Mouse (Mus musculus) limb, embryonic 12.5 days (tissue): Measurements from ENCODE around the gene Slc6a18. TPM values are rescaled to one million over a fixed set of nuclear protein-coding genes. Genes with fewer than 3 reads are reported as not detected.
A peak's percentile ranks its signal among the peaks of the same experiment; 100 is the strongest.
"Not testable (repeated sequence)": the region's sequence is repeated elsewhere in the genome, so short reads cannot be mapped to it uniquely, and the experiment has no call there.

Experiments
- ATAC-seq: fragments of 200-750 bp; cut with Nextera tagmentation; 2 replicates; pipeline ENCODE4 v1.8.0; 2017; ENCODE audit warnings: low read depth, moderate TSS enrichment; ENCODE audit not compliant: insufficient number of reproducible peaks, insufficient read depth, low FRiP score, low TSS enrichment
- H3K27ac ChIP-seq: fragments of 300-500 bp; sonication (generic); 2 replicates; pipeline ENCODE4 v1.5.1; 2016; ENCODE audit warnings: mild to moderate bottlenecking, moderate library complexity
- H3K27me3 ChIP-seq: fragments of 300-500 bp; sonication (generic); 2 replicates; pipeline ENCODE4 v1.6.1; 2016; ENCODE audit warnings: mild to moderate bottlenecking, moderate library complexity
- H3K36me3 ChIP-seq: fragments of 300-500 bp; sonication (generic); 2 replicates; pipeline ENCODE4 v1.6.1; 2016; ENCODE audit warnings: mild to moderate bottlenecking, moderate library complexity
- H3K4me1 ChIP-seq: fragments of 300-500 bp; sonication (generic); replicated peaks from 2 replicates; pipeline ENCODE4 v1.6.1; 2016
- H3K4me2 ChIP-seq: fragments of 300-500 bp; sonication (generic); 2 replicates; pipeline ENCODE4 v1.6.1; 2016; ENCODE audit warnings: mild to moderate bottlenecking, moderate library complexity
- H3K4me3 ChIP-seq: fragments of 300-500 bp; sonication (generic); replicated peaks from 2 replicates; pipeline ENCODE4 v1.5.1; 2016; ENCODE audit warnings: mild to moderate bottlenecking
- H3K9ac ChIP-seq: fragments of 300-500 bp; sonication (generic); replicated peaks from 2 replicates; pipeline ENCODE4 v1.6.1; 2016; ENCODE audit warnings: mild to moderate bottlenecking, moderate library complexity
- H3K9me3 ChIP-seq: fragments of 300-500 bp; sonication (generic); 2 replicates; pipeline ENCODE4 v1.6.1; 2016; ENCODE audit warnings: mild to moderate bottlenecking, moderate library complexity
- whole genome bisulfite sequencing: fragments of 180-500 bp; shearing (Covaris S2); methylation state at CpG from one replicate; pipeline ENCODE4 v1.1.7; 2016; 5-methylcytosine and 5-hydroxymethylcytosine counted together
- polyA plus RNA-seq: library from polyadenylated mRNA; unstranded; fragments of >200 nt; fragmentation: Nextera tagmentation; extraction: Ambion mirVana; gene quantifications from 2 replicates; pipeline ENCODE4 v1.2.1, GENCODE M21; 2016

Gene Slc6a18
- polyA plus RNA-seq, 1 experiment from 2014 or later, result not detected

DNA sequence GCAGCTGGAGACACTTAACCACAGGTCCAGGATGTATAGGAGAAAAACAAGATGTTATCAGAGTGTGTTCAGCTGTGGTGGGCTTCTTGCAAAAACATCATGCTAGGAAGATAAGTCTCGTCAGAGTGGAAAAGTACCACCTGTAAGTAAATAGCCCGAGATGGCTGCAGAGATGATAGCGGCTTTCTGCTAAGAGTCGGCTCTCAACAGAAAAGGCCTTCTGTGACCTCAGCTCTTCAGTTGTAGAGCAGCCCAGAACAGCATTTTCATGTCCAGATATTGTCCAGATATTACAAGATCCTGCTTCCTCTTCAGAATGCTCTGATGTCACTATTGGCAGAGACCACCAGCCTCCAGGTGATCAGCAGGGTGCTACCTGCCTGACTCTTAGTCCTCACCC lies 25.7 kb upstream of the Slc6a18 start:
- WGBS, result 85% methylated on average over 4 of the region's 4 CpGs

DNA sequence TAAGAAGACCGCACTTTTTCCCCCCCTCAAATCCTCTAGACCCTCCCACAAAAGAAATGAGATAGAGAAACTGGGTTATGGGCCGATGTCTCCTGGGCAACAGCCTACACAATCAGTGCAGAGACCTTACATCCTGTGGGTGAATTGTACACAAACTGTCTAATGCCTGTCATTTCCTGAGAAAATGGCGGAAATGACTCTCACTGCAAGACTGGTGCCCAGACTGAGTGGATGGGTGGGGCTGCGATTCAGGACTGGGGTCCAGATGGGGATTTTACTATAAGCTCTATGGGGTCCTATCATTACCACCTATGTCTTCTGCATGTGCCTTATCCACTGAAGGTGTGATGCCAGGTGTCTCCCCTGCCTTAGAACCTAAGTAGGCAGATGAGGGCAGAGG lies 25.0 kb upstream of the Slc6a18 start:
- no peaks in the 10 kb centered on the region for H3K36me3 ChIP-seq
- H3K27me3 ChIP-seq, result no peaks in the 10 kb centered on the region
- no peak overlapping the region for H3K4me2 ChIP-seq
- no peak overlapping the region for H3K4me3 ChIP-seq
- 89% methylated on average over 4 of the region's 4 CpGs for WGBS
- no peak for ATAC-seq
- H3K27ac ChIP-seq, result no peak overlapping the region
- H3K9ac ChIP-seq, result no peak overlapping the region
- no peaks in the 10 kb centered on the region for H3K4me1 ChIP-seq
- H3K9me3 ChIP-seq, result no peaks in the 10 kb centered on the region

More for the DNA sequence above, 25.7 kb upstream of the Slc6a18 start:
- H3K4me2 ChIP-seq, H3K27ac ChIP-seq, H3K36me3 ChIP-seq, H3K4me3 ChIP-seq, H3K9me3 ChIP-seq, H3K9ac ChIP-seq, ATAC-seq, H3K4me1 ChIP-seq, H3K27me3 ChIP-seq: not testable (repeated sequence)

DNA sequence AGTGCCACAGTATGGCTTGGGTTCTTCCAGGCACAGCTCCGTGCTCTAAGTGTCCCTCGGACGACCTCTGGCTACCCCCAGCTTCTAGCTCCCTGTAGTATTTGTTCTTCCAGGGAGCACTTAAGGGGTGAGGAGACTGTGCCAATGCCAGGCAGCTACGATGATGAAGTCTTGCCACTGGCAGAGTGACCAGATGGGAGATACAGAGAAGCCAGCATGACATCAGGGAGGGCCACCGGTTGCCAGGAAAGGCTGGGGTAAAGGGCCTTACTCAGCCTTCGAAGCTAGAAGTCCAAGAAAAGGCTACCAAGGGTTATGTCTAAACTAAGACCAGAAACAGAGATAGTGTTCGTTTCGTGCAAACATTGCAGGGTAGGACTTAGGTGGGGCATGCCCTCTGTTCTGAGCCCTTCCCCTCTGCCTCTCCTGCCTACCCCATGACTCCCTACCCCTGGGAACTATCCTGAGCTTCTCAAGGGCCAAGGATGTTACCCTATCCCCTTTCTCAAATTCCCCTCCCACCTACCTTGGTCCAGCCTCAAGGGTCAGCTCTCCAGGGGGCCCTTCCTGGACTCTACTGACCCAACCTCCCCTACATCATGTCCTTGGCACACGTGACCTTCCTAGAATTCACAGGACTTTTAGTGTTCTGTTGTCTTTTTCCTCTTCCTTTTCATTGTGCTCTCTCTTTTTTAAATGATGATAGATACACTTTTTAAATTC lies 23.5 kb upstream of the Slc6a18 start:
- Histone ChIP-seq H3K4me3 (no peak overlapping the region), H3K27me3 (no peaks in the 10 kb centered on the region; the same call in 1 of the 2 replicates), H3K4me2 (no peak overlapping the region), H3K4me1 (no peaks in the 10 kb centered on the region), H3K9me3 (no peaks in the 10 kb centered on the region), H3K9ac (no peak overlapping the region), H3K36me3 (no peaks in the 10 kb centered on the region), H3K27ac (no peak overlapping the region)
- WGBS, result 81% methylated on average over 9 of the region's 9 CpGs
- no peak for ATAC-seq

DNA sequence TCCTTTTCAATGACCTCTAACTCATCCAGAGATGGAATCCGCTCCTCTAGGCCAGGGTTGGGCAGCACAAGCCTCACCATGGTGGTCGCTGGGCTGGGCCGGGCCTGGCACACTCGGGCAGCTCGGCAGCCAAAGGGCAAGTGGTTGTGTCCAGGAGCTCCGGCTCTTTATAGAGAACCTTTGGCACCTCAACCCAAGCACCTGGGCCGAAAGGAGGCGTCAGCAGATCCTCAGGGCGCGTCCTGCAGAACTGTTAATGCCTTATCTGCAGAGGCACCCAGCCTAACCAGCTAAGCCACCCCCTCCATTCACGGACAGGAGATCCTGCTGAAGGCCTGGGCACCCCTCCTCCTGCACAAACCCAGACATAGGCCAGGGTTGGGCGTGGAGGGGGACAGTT lies 22.7 kb upstream of the Slc6a18 start:
- Histone ChIP-seq H3K4me3 (no peak overlapping the region), H3K36me3 (no peaks in the 10 kb centered on the region), H3K4me2 (no peak overlapping the region), H3K9me3 (no peaks in the 10 kb centered on the region), H3K4me1 (no peaks in the 10 kb centered on the region), H3K9ac (no peak overlapping the region), H3K27ac (no peak overlapping the region), H3K27me3 (no peaks in the 10 kb centered on the region; the same call in 1 of the 2 replicates)
- ATAC-seq, result no peak
- 89% methylated on average over 12 of the region's 12 CpGs for WGBS

DNA sequence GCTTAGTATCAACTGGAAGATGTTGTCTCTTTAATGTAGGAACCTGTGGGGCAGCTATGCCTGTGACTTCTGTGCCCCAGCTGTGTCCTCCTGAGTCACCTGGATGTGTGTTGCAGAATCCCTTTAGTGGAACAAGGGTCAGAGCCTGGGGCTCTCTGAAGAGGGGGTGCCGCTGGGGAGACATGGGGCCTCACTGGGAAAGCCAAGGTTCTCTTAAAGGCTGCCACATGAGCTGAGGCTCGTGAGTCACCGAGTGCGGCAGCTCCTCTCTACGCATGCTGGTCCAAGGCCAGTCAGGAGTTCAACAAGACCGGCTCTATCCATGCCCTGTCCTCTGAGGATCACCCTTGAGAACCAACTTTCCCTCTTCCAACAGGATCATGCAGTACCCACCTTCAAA lies 21.9 kb upstream of the Slc6a18 start:
- Histone ChIP-seq H3K9me3 (no peaks in the 10 kb centered on the region), H3K9ac (no peak overlapping the region), H3K27ac (no peak overlapping the region), H3K27me3 (no peaks in the 10 kb centered on the region; the same call in 1 of the 2 replicates), H3K36me3 (no peaks in the 10 kb centered on the region), H3K4me2 (no peak overlapping the region), H3K4me1 (no peaks in the 10 kb centered on the region), H3K4me3 (no peak overlapping the region)
- 90% methylated on average over 6 of the region's 6 CpGs for WGBS
- ATAC-seq, result no peak

DNA sequence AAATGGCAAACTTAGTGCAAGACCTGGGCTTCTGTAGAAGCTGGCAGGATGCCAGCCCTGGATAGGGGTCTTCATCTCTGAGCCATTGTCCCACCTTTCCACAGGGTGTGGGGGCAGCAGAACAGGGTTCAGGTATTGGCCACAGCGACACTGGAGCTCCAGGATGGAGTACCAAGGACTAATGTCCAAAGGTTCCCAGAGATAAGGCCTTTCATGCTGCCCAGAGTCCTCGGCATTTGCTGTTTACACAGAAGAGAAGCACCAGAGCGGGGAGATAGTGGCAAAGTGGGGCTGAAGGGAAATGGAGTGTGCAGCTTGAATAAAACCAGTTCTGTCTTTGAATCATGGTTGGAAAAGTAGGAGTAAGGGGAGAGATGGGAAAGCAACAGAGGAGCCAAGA lies 18.7 kb upstream of the Slc6a18 start:
- WGBS, result 84% methylated on average over 3 of the region's 3 CpGs
- H3K36me3 ChIP-seq, result no peaks in the 10 kb centered on the region
- H3K9ac ChIP-seq, result no peak overlapping the region
- no peak overlapping the region for H3K27ac ChIP-seq
- no peak for ATAC-seq
- H3K4me1 ChIP-seq, result no peaks in the 10 kb centered on the region
- no peaks in the 10 kb centered on the region for H3K9me3 ChIP-seq
- H3K4me2 ChIP-seq, result no peak overlapping the region
- H3K4me3 ChIP-seq, result no peak overlapping the region
- H3K27me3 ChIP-seq, result no peaks in the 10 kb centered on the region; the same call in 1 of the 2 replicates

DNA sequence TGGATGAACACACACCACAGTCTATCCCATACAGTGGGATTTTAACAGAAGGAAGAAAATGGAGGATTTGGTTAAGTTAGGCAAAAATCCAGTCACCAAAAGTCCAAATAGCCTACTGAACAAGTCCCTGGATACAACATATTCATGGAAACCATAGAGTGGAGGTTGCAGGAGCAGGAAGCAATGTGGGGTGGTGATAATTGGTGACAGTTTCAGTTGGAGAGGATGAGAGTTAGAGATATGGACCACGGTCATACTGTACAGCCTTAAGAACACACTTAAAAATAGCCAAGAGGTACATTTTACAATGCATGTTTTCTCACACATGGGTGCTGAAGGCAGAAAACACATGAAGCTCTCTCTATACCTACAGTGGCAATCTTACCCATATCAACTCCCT lies 17.1 kb upstream of the Slc6a18 start:
- Histone ChIP-seq H3K4me1 (no peaks in the 10 kb centered on the region), H3K9ac (no peak overlapping the region), H3K9me3 (no peaks in the 10 kb centered on the region), H3K4me2 (no peak overlapping the region), H3K27me3 (no peaks in the 10 kb centered on the region; the same call in none of the 2 replicates), H3K4me3 (no peak overlapping the region), H3K36me3 (no peaks in the 10 kb centered on the region), H3K27ac (no peak overlapping the region)
- WGBS, result 87% methylated on average over 1 of the region's 1 CpGs
- no peak for ATAC-seq

DNA sequence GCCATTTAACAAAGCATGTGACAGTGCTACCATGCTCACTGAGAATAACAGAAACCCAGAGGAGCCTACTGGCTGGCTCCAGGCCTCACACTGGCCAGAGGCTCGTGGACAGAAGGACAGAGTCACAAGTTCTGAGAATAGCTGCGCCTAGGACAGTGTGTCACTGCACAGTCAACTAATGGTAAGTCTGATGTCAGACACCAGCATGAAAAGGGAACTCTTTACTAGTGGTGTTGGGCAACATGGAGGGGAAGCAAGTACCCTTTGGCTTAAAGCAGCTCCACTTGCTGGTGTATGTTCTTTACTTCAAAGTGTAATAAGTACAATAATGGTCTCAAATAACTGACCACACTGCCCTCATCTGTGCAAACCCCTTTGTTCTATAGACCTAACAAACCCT lies 15.5 kb upstream of the Slc6a18 start:
- no peak overlapping the region for H3K4me3 ChIP-seq
- H3K9me3 ChIP-seq, result no peaks in the 10 kb centered on the region
- no peaks in the 10 kb centered on the region for H3K4me1 ChIP-seq
- whole genome bisulfite sequencing, result 67% methylated on average over 2 of the region's 2 CpGs
- H3K27me3 ChIP-seq, result no peaks in the 10 kb centered on the region; the same call in none of the 2 replicates
- no peak for ATAC-seq
- no peaks in the 10 kb centered on the region for H3K36me3 ChIP-seq
- no peak overlapping the region for H3K27ac ChIP-seq
- no peak overlapping the region for H3K4me2 ChIP-seq
- H3K9ac ChIP-seq, result no peak overlapping the region

DNA sequence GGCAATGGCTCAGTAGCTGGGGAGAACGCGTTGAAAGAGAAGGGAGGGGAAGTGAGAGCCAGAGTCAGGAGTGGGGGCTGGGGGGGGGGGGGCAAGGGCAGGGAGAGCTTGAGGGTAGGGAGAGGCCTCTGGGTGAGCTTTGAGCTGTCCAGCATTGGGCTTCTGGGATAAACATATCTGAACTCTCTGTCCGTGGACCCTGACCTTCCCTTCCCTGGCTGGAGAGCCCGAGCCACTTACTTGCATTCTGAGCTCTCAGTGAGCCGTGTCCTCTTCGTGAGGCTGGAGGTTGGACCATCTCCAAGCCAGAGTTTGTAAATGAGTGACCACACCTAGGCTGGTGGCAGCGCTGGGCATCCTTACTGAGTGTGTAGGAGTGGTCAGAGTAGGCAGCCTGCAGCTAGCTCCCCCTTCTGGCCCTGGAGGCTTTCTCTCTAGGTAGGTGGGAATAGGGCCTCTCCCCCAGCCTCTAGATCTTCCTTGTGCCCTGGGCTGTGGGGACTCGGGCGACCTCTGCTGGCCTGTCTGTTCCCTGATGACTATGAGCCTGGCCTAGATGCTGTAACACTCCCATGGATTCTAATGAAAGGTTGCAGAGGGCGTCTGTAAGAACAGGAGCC lies 14.5 kb upstream of the Slc6a18 start:
- Histone ChIP-seq H3K27me3 (no peaks in the 10 kb centered on the region; the same call in none of the 2 replicates), H3K27ac (no peak overlapping the region), H3K4me2 (no peak overlapping the region), H3K36me3 (no peaks in the 10 kb centered on the region), H3K4me1 (no peaks in the 10 kb centered on the region), H3K9me3 (no peaks in the 10 kb centered on the region), H3K9ac (no peak overlapping the region), H3K4me3 (no peak overlapping the region)
- 0 out of 2 replicates have a peak, but pooled peaks have one; percentile 22 for ATAC-seq
- 31% methylated on average over 10 of the region's 10 CpGs for WGBS

DNA sequence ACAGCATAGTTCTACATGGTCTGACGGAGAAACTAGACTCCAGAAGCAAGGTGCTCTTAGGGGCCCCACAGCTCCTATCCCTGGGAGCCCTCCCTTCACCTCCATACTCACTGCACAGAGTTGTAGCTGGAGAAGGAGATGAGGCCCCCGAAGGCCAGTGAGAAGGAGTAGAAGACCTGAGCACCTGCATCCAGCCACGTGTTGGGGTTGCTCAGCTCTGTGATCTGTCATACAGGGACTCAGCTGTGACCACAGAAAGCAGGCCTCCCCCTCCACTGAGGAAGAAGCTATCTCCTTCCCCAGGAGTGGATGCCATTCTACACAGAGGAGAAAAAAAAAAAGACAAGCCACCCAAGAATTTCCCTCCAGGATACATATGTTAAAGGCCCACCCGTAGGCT lies 11.1 kb upstream of the Slc6a18 start:
- WGBS, result 80% methylated on average over 4 of the region's 4 CpGs
- no peaks in the 10 kb centered on the region for H3K9me3 ChIP-seq
- no peak overlapping the region for H3K9ac ChIP-seq
- H3K4me3 ChIP-seq, result no peak overlapping the region
- H3K27me3 ChIP-seq, result no peaks in the 10 kb centered on the region; the same call in 1 of the 2 replicates
- H3K27ac ChIP-seq, result no peak overlapping the region
- H3K4me1 ChIP-seq, result no peaks in the 10 kb centered on the region
- no peak for ATAC-seq
- no peaks in the 10 kb centered on the region for H3K36me3 ChIP-seq
- H3K4me2 ChIP-seq, result no peak overlapping the region

DNA sequence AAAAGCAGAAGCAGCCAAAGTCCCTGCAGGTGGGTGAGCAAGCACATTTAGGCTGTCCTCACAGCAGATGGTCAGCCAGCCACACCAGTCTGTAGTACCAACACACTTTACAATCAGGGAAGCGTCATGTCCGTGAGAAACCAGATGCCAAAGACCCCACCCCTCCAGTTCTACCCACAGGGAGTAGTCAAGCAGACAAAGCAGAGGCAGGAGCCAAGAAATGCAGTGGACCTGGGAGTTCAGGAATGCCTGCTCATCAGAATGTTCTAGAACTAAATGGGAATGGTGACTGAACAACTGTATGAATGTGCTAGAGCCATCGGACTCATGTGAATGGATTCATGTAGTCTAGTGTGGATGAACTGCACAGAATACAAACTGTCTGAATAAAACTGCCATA lies 9.8 kb upstream of the Slc6a18 start:
- no peak overlapping the region for H3K4me3 ChIP-seq
- no peaks in the 10 kb centered on the region for H3K4me1 ChIP-seq
- H3K9me3 ChIP-seq, result no peaks in the 10 kb centered on the region
- no peak overlapping the region for H3K9ac ChIP-seq
- H3K36me3 ChIP-seq, result no peaks in the 10 kb centered on the region
- no peak overlapping the region for H3K4me2 ChIP-seq
- ATAC-seq, result no peak
- H3K27me3 ChIP-seq, result no peaks in the 10 kb centered on the region; the same call in 1 of the 2 replicates
- WGBS, result 50% methylated on average over 3 of the region's 3 CpGs
- no peak overlapping the region for H3K27ac ChIP-seq
